Mouse (Mus musculus) limb, embryonic 12.5 days (tissue): ENCODE results near the gene Gm9495. TPM values are rescaled to one million over a fixed set of nuclear protein-coding genes. Genes with fewer than 3 reads are reported as not detected.

ENCODE experiments used
- polyA plus RNA-seq: library from polyadenylated mRNA; unstranded; fragments of >200 nt; fragmentation: Nextera tagmentation; extraction: Ambion mirVana; gene quantifications from 2 replicates; pipeline ENCODE4 v1.2.1, GENCODE M21; 2016

Gm9495 gene
- polyA plus RNA-seq, 1 experiment from 2014 or later: not detected

Other genes with a start within 250 kb of the Gm9495 start
- 12.6 and 15.1 TPM in 2 replicates for gene Zfp930, start 244.5 kb downstream of the Gm9495 start, polyA plus RNA-seq
- 8.4 and 8.7 TPM in 2 replicates for gene D130040H23Rik, start 182.5 kb downstream of the Gm9495 start, polyA plus RNA-seq
- not detected in 2 replicates for gene Gm7697, start 69.4 kb upstream of the Gm9495 start, polyA plus RNA-seq
- 30.7 and 31.1 TPM in 2 replicates for gene Zfp868, start 172.0 kb upstream of the Gm9495 start, polyA plus RNA-seq
- gene Zfp964, start 200.9 kb upstream of the Gm9495 start, polyA plus RNA-seq: 2.9 and 3.6 TPM in 2 replicates